Mouse (Mus musculus): ENCODE results near the gene Mtrf1.
"Not testable (repeated sequence)": the region's sequence is repeated elsewhere in the genome, so short reads cannot be mapped to it uniquely, and the experiment has no call there.

GRCm38 (mm10) chr14:79451681-79452590 lies 54.4 kb downstream of the Mtrf1 start, which contains the start of gene Kbtbd6:
- not testable (repeated sequence) for TF ChIP-seq CTCF (conservative IDR thresholded peaks at IDR 0.05 in 1 of 2, IDR thresholded peaks at IDR 0.05 in 1 of 2; ENCODE audit: low read depth in 2 of 2, low read length in 2 of 2); POLR2A (IDR thresholded peaks at IDR 0.05; ENCODE audit: low read depth, low read length); USF2 (conservative IDR thresholded peaks at IDR 0.05; ENCODE audit: low read depth, low read length); GABPA (IDR thresholded peaks at IDR 0.05; ENCODE audit: insufficient replicate concordance, low read depth, low read length); SMC3 (IDR thresholded peaks at IDR 0.05; ENCODE audit: low read depth, low read length); POLR2AphosphoS2 (IDR thresholded peaks at IDR 0.05; ENCODE audit: low read depth, low read length); BHLHE40 (IDR thresholded peaks at IDR 0.05; ENCODE audit: low read depth, low read length); ZC3H11A (IDR thresholded peaks at IDR 0.05; ENCODE audit: low read depth, low read length); JUND (conservative IDR thresholded peaks at IDR 0.05; ENCODE audit: low read depth, low read length); ELF1 (IDR thresholded peaks at IDR 0.05; ENCODE audit: low read depth, low read length)
- TF ChIP-seq E2F4 (IDR thresholded peaks at IDR 0.05; ENCODE audit: insufficient replicate concordance, low read depth, low read length) (0 out of 2 replicates have a peak, but pooled peaks have one; percentile 25), HCFC1 (IDR thresholded peaks at IDR 0.05; ENCODE audit: low read depth, low read length) (peak; percentile 80)

Data from CH12.LX (cell line).